Mouse (Mus musculus) heart, postnatal 4 days (tissue): ENCODE data around the gene Snd1. TPM values are rescaled to one million over a fixed set of nuclear protein-coding genes. Genes with fewer than 3 reads are reported as not detected.

Experiments used
- DNase-seq: peaks from one replicate; pipeline ENCODE4 v3.0.0; 2021
- total RNA-seq, 2 experiments: library from RNA; stranded (reverse); gene quantifications; 2 replicates each; pipeline ENCODE4 v1.2.3; 2021

The Snd1 gene
- total RNA-seq, 2 experiments from 2014 or later: 118 to 128 TPM

DNA sequence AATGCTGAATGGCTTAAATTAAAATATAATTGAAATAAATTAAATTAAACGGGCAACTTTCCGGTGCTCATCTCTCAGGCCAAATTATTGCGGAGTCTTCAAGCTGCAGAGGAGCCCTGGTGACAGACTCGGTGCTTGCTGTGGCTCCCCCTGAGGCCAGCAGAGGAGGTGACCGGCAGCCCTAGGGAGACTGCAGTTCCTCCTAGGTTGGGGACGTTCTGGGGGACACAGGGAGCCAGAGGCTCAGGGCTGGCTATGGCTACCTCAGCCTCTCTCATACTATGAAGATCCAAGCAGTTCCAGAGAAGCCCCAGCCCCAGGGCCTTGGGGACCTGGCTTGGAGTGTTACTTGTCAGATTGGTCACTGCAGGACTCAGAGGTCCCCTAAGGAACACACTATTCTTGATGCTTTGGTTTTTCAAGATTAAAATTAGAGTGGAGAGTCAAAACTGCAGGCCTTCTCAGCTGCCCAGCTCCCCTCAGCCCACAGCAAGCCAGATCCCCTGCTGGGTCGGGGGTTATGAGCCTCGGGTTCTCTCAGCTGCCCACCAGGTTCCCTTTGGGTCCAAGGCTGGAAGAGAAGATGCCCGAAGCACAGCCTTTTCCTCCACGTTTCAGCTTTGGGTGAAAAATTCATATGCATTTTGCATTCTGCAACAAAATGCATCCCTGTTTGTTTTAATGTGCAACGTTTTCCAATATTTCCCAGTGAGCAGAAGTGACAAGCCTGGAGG lies 448.3 kb downstream of the Snd1 start:
- DNase-seq: no peak

DNA sequence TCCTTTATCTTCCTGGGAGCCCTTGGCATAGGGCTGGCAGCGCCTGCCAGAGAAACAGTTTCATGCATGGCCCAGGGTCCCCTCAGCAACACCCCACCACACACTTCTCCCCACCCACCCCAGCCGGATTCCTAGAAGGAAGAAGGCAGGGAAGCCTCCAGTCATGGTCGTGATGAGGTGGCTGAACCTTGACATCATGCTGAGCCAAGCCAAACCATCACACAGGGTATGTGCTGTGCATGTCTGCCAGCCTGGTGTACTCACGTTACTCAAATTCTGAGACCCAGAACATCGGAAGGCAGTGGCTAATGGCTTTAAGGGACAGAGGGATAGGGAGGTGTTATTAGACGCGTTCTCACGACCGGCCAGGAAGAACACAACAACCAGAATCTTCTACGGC lies 448.9 kb downstream of the Snd1 start:
- DNase-seq: no peak

DNA sequence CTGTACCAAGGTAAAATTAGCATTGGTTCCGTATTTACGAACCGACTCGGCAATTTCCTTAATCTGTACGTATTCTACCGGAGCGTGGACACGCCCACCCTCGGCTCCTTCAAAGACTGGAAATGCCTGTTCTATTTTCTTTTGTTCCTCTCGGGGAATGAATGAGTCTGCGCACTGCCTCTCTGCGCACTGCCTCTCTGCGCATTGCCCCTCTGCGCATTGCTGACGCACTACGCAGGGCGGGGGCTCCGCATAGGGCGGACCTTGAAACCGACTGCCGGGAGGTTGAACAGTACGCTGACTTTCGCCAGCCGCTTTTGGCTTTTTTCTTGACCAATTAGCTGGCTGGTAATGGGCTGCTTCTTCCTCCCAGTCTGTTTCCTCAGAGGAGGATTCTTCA lies 453.0 kb downstream of the Snd1 start:
- DNase-seq: peak; percentile 21

DNA sequence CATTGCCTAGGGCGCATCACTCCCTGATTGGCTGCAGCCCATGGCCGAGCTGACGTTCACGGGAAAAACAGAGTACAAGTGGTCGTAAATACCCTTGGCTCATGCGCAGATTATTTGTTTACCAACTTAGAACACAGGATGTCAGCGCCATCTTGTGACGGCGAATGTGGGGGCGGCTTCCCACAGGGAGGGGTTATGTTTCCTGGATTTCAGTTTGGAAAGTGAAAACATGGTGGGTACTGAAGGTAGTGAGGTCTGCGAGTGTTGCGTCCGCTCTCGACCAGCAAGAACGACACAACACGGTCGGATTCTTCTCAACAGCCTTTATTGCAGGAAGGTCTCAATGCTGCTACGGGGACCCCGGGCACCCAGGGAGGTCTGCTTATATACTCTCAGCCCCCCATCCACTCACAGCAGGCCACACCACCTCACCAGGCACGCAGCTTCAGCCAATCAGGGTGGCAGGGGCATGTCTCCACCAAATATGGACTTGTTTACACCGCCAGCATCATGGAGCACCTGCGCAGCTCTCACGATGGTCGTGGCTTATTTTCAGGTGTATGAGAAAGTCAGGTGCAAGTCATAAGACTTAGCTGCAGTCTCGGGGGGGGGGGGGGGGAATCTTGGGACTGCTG lies 454.3 kb downstream of the Snd1 start:
- peak; percentile 34 for DNase-seq

- DNase-seq: no peak
These were observed 456.3 kb downstream of the Snd1 start for GRCm38 (mm10) chr6:28931234-28931633.

- peak; percentile 11 for DNase-seq
These were observed 456.8 kb downstream of the Snd1 start for GRCm38 (mm10) chr6:28931636-28932327.

DNA sequence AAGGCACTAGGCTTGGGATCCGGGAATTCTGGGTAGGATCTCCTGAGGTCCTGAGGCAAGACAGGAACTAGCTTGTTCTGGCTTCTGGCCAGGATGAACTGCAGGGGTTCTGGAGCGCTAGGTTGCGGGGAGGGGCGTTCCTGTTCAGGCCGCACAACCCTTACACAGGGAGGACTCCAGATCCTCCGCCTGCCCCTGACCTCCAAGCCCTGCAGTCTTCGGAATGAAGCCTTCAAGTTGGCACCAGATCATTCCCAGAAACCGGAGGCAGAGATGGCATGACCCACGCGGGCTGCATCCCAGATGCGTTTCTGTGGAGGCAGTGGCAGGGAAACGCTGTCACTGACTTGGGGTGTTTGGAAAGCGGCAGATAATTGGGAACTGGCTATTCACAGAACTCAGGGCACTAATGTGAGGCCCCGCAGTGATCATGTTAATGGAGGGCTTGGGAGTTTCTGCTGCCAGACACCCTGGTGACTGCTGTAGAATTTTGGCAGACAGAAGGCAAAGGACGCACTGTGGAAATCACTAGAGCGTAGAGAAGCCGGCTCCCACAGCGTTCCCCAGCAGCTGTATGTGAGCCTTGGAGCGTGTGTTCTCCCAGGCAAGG lies 457.5 kb downstream of the Snd1 start:
- DNase-seq: no peak

GRCm38 (mm10) chr6:28935736-28936135 lies 460.8 kb downstream of the Snd1 start:
- no peak for DNase-seq

DNA sequence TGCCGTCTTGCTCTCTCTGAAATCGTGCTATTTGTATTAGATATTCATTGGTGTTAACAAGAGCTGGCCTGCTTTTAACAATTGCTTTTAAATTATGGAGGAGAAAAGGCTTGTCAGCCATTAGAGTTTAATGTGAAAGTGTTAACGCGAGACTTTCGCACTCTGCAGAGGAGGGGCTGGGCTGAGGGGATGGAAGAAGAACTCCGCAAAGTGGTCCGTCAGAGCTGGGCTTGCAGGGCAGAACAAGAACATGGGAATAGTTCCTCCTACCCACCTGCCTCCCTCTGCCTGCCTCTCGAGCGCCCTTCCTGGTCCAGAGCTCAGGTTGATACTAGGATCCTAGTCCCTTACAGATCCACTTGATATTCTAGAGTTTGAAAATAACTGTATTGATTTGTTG lies 472.3 kb downstream of the Snd1 start:
- DNase-seq: no peak

GRCm38 (mm10) chr6:28949269-28949668 lies 474.3 kb downstream of the Snd1 start:
- peak; percentile 83 for DNase-seq

GRCm38 (mm10) chr6:28955581-28955980 lies 480.6 kb downstream of the Snd1 start:
- peak; percentile 76 for DNase-seq

- DNase-seq: no peak
These were observed 482.5 kb downstream of the Snd1 start for GRCm38 (mm10) chr6:28957486-28957885.

DNA sequence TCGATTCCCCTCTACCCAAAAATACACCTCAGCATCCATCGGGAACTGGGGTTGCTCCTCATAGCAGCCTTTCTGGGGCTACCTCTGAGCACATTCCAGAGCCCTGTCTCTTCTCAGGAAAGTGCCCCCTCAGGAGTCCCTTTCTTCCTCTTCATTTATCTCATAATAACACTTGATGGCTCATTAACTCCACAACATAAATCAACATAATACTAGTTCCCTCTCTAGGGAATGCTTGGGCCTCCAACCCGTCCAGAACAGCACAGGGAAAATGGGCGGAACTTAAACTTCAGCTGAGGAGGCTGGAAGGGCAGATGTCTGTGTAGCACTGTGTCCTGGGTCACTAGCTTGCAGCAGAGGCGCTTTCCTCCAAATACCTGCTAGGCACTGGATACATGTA lies 488.2 kb downstream of the Snd1 start:
- DNase-seq: no peak

- DNase-seq: no peak
These were observed 490.3 kb downstream of the Snd1 start for GRCm38 (mm10) chr6:28965264-28965663.

DNA sequence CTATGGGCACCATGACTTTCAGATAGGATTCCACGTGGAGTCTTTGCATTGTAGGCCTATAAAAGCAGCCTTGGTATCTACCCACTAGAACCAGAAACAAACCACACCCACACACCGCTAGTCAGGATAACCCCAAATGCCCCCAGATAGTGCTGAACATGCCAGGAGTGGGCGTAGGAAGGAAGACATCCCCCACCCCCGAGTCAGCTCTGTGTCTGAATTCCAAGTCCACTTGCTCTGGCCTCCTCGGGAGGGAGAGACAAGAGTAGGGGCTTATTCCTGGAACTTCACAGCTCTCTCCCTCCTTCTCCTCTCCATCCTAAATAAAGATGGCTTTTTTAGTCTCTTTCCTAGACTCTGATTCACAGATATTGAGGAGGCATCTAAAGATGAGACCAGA lies 494.7 kb downstream of the Snd1 start:
- no peak for DNase-seq

DNA sequence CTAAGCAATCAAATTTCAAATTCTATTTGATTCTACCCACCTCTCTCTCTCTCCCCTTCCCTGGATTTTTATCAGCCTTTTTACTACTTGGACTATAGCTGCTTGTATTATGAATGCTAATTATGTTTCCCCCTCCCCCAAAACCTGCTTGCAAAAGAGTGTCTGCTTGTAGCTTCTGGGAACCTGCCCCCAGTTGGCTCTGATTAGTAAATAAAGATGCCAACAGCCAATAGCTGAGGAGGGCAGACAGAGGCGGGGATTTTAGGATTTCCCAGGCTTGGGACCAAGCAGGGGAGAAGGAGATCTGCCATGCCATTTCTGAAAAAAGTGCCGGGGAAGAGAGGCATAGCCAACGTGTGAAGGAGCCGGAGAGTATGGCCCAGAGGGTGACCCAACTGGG lies 495.8 kb downstream of the Snd1 start:
- no peak for DNase-seq

DNA sequence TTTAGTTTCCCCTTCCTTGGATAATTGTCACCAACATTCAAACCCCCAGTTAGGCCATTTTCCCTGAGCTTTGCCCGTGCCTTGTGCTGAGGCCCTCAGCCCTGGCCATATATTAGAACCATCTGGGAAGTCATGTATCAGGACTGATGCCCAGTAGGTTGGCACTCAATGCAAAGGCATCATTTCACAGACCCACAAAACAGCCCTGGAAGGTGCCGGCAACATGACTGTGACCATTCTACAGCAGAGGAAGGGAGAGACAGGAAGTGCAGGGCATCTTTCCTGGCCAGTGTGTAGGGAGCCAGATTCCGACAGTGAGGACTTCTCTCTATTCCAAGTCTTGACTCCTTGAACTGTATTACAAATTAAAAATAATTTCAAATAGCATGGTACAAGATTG lies 499.6 kb downstream of the Snd1 start:
- no peak for DNase-seq

DNA sequence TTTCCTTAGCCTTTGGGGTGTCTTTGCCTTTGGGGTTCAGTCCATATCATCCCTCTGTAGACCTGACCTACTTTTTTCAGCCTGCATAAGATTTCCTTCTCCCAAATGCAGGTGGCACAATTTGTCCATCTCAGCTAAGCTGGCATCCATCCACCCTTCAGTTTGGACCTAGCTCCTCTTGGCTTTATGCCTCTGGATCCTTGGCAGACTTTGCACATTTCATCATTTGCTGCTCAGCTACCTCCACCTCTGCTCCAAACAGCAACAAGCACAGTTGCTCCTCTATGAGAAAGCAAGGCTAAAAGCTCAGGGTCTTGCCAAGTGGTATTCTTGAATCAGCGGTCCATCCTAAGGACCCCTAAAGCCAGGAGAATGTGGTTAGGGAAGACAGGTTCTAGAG lies 500.2 kb downstream of the Snd1 start:
- peak; percentile 34 for DNase-seq

DNA sequence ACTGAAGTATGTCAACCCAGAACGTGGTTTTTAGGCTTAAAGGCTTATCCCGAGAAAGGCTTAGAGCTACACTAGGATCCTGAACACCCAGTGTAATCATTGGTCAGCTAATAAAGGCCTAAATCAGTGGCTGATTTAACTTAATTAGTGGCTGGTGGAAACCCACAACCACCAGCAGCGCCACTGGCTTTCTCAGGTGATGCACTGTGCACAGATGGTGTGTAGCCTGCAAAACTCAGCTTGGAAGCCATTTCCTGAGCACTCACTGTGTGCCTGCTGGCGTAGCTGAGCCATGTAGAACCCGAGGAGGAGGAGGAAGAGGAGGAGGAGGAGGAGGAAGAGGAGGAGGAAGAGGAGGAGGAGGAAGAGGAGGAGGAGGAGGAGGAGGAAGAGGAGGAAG lies 503.1 kb downstream of the Snd1 start:
- DNase-seq: no peak

GRCm38 (mm10) chr6:28978881-28979280 lies 503.9 kb downstream of the Snd1 start:
- DNase-seq: no peak

DNA sequence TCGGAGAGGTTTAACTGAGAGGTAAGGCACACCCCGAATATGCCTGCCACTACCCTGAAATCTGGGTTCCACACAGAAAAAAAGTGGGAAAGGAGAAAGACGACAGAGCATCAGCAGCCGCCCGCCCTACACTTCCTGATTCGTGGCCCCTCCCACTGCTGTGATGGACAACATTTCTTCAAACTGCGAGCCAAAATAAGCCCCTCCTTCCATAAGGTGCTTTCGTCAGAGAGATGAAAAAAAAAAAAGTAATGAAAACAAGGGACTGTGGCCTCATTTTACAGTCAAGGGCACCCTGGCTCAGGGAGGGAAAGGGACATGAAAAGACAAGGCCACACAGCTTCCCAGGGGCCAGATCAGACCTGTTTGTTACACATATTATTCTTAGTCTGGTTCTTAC lies 504.6 kb downstream of the Snd1 start:
- no peak for DNase-seq

DNA sequence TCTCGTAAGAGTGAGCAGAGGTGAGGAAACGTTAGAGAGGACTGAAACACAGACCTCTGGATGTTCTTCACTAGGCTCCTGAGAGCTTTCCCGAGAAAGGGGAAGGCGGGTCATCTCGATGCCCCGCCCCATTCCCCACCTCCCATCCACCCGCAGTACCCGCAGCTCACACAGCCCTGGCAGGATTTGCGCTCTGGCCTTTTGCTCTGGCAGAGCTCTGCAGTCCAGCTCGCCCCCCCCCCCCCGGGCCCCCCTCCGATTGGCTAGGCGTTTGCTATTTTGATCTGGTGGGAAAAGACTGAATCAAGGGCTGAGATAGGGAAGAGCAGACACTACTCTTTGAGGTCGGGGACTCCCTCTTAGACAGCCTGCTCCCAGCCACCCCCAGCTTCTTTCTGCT lies 505.3 kb downstream of the Snd1 start:
- DNase-seq: no peak
